Mouse (Mus musculus): ENCODE results near the gene Ldlrad3.

- TF ChIP-seq CTCF (IDR thresholded peaks at IDR 0.05; ENCODE audit: low read depth), result no peak
- TF ChIP-seq EP300 (IDR thresholded peaks at IDR 0.05; ENCODE audit: low read depth), result no peak
Observed at GRCm38 (mm10) chr2:101960658-101961057, 225.5 kb downstream of the Ldlrad3 start.
